ENCODE assay signal across 8 mouse cellular contexts in genomic region chr11:18877626-18878011, GRCm38 (mm10).
DNase-seq lines count a peak whose midpoint lies in the region; ATAC-seq and TF ChIP-seq lines count a peak whose summit lies in the region.

No protein-coding gene starts in this region.

- 0 out of 2 replicates have a peak overlapping the region, but pooled peaks have one; percentile 37 for H3K4me3 ChIP-seq in cortical plate, adult 2 months (ENCODE audit: insufficient read depth, low read length)
- peak overlapping the region; percentile 55 for H3K4me3 ChIP-seq in liver, embryonic 16.5 days (ENCODE audit: low read depth, low read length)
- peak overlapping the region; percentile 42 for H3K4me3 ChIP-seq in neural tube, embryonic 13.5 days

- TF ChIP-seq POLR2A in cortical plate, adult 2 months (IDR thresholded peaks at IDR 0.05; ENCODE audit: extremely low read depth, insufficient read depth, low read length): no peak

- WGBS in liver, embryonic 16.5 days (ENCODE audit: insufficient replicate concordance): 0% methylated on average over 25 of the region's 27 CpGs
- WGBS in neural tube, embryonic 13.5 days: under 1% methylated on average over 25 of the region's 27 CpGs

- no peak overlapping the region; the same call in 1 of the 2 replicates for H3K9ac ChIP-seq in liver, embryonic 16.5 days (ENCODE audit: low read depth, low read length)
- peak overlapping the region; percentile 67 for H3K9ac ChIP-seq in neural tube, embryonic 13.5 days

- peaks cover 45% of the 10 kb centered on the region for H3K27me3 ChIP-seq in liver, embryonic 16.5 days (ENCODE audit: control insufficient read depth, insufficient read depth, low read depth, low read length)
- H3K27me3 ChIP-seq in neural tube, embryonic 13.5 days: no peaks in the 10 kb centered on the region

- peak; percentile 68 for ATAC-seq in liver, embryonic 16.5 days (ENCODE audit: low read depth)
- ATAC-seq in neural tube, embryonic 13.5 days (ENCODE audit: low read depth): peak; percentile 80
- no peak for ATAC-seq in activated CD4-positive, CD25-positive, alpha-beta regulatory T cell, adult 4 months

- peak; percentile 34; the same call in 1 of the 2 replicates for TF ChIP-seq CTCF in cortical plate, adult 2 months (IDR thresholded peaks at IDR 0.05; ENCODE audit: extremely low read depth, insufficient read depth, low read length)

- no peaks in the 10 kb centered on the region for H3K4me1 ChIP-seq in cortical plate, adult 2 months (ENCODE audit: control insufficient read depth, insufficient read depth, low read length)
- H3K4me1 ChIP-seq in liver, embryonic 16.5 days (ENCODE audit: control insufficient read depth, low read depth, low read length): no peaks in the 10 kb centered on the region; the same call in none of the 2 replicates
- peaks cover 83% of the 10 kb centered on the region for H3K4me1 ChIP-seq in neural tube, embryonic 13.5 days (replicated peaks)

- DNase-seq in 3134 (ENCODE audit: extremely low read depth, insufficient read length, low spot score) (peak; percentile 79), R1 (ENCODE audit: low read depth, low spot score) (peak; percentile 79)
- peak; percentile 98 for DNase-seq in heart, adult 11 months
- DNase-seq in kidney, adult 11 months: peak; percentile 26

- H3K27ac ChIP-seq in cortical plate, adult 2 months (ENCODE audit: insufficient read depth, low read length): no peak overlapping the region
- H3K27ac ChIP-seq in liver, embryonic 16.5 days (ENCODE audit: low read length): peak overlapping the region; percentile 29; the same call in 1 of the 2 replicates
- peak overlapping the region; percentile 96 for H3K27ac ChIP-seq in neural tube, embryonic 13.5 days (replicated peaks)

- H3K4me2 ChIP-seq in liver, embryonic 16.5 days (ENCODE audit: low read depth, low read length): peak overlapping the region; percentile 67
- peak overlapping the region; percentile 89 for H3K4me2 ChIP-seq in neural tube, embryonic 13.5 days

- H3K36me3 ChIP-seq in liver, embryonic 16.5 days (ENCODE audit: control insufficient read depth, insufficient read depth): no peaks in the 10 kb centered on the region
- H3K36me3 ChIP-seq in neural tube, embryonic 13.5 days: peaks cover 6% of the 10 kb centered on the region; the same call in 1 of the 2 replicates

- H3K9me3 ChIP-seq in liver, embryonic 16.5 days (replicated peaks; ENCODE audit: control insufficient read depth, low read length): no peaks in the 10 kb centered on the region
- H3K9me3 ChIP-seq in neural tube, embryonic 13.5 days: no peaks in the 10 kb centered on the region

Comparison
In these comparisons a context has a peak if more than half of its experiments do, and no peak if none do; other contexts are left out.
1. DNase-seq: peak in every context shown above with its lines; median percentile 98 in heart, adult 11 months; 79 in 3134; 79 in R1; 26 in kidney, adult 11 months.